9 mouse cellular contexts compared by ENCODE assay signal in the genomic region with DNA sequence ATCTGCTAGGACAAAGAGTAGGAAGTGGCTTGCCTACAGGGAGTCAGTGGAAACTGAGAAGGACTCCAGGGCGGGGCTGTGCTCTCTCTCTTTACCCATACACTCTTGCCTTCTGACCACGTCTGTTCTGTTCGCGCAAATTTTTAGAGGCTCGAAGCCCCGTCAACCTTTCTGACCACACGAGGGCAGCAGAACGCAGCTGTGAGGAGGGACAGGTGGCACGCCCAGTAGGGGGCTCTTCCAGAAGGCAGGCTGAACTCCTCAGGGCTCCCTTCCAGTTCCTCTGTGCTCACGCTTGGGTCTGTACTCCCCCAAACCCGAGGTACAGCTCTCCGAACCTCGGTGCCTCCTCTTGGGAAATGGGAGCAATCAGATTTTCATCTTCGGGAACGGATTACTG.
DNase-seq lines count a peak whose midpoint lies in the region; ATAC-seq and TF ChIP-seq lines count a peak whose summit lies in the region.
"Had no signal": no experiment of that assay in that cellular context is flagged by ENCODE, and none has a peak within 500 bp of the region (broad histone marks: within the 10 kb centered on the region; RNA-seq: fewer than 3 reads in every experiment).

No protein-coding gene starts in this region.

- no peak for ATAC-seq in heart, postnatal 0 days (ENCODE audit: insufficient read depth, low read depth)
- ATAC-seq in lung, embryonic 14.5 days (ENCODE audit: insufficient read depth) = peak; percentile 21; the same call in 1 of the 2 replicates

- no peak for TF ChIP-seq EP300 in heart, postnatal 0 days (IDR thresholded peaks at IDR 0.05; ENCODE audit: low read depth)

- WGBS in heart, postnatal 0 days = 3% methylated on average over 15 of the region's 15 CpGs
- WGBS in lung, embryonic 14.5 days = 5% methylated on average over 15 of the region's 15 CpGs

- no peak overlapping the region for H3K4me2 ChIP-seq in heart, postnatal 0 days (ENCODE audit: low read depth, low read length)
- H3K4me2 ChIP-seq in lung, embryonic 14.5 days = no peak overlapping the region

- no peak overlapping the region for H3K4me3 ChIP-seq in heart, postnatal 0 days (ENCODE audit: low read depth, low read length)
- no peak overlapping the region for H3K4me3 ChIP-seq in lung, embryonic 14.5 days (ENCODE audit: low read depth, low read length)

- H3K36me3 ChIP-seq in heart, postnatal 0 days (replicated peaks; ENCODE audit: control insufficient read depth, insufficient read depth, low read length) = no peaks in the 10 kb centered on the region
- H3K36me3 ChIP-seq in lung, embryonic 14.5 days (ENCODE audit: insufficient read depth) = no peaks in the 10 kb centered on the region
- H3K36me3 ChIP-seq: embryonic facial prominence, embryonic 12.5 days had no signal

- H3K27me3 ChIP-seq in heart, postnatal 0 days (ENCODE audit: control insufficient read depth, insufficient read depth, low read length) = peaks cover 100% of the 10 kb centered on the region
- H3K27me3 ChIP-seq in lung, embryonic 14.5 days (ENCODE audit: insufficient read depth, low read length) = peaks cover 57% of the 10 kb centered on the region

- peak; percentile 99 for TF ChIP-seq CTCF in heart, postnatal 0 days (IDR thresholded peaks at IDR 0.05; ENCODE audit: low read depth)
- peak; percentile 99 for TF ChIP-seq CTCF in lung, embryonic 14.5 days (IDR thresholded peaks at IDR 0.05; ENCODE audit: low read depth)

- H3K4me1 ChIP-seq in heart, postnatal 0 days (ENCODE audit: control insufficient read depth, insufficient read depth) = peaks cover 3% of the 10 kb centered on the region
- H3K4me1 ChIP-seq in lung, embryonic 14.5 days (ENCODE audit: insufficient read depth) = no peaks in the 10 kb centered on the region

- no peak overlapping the region for H3K27ac ChIP-seq in heart, postnatal 0 days (ENCODE audit: low read depth)
- H3K27ac ChIP-seq in lung, embryonic 14.5 days (ENCODE audit: low read depth) = no peak overlapping the region
- H3K27ac ChIP-seq: embryonic facial prominence, embryonic 12.5 days had no signal

- no peak overlapping the region for H3K9ac ChIP-seq in heart, postnatal 0 days (replicated peaks; ENCODE audit: low read depth, low read length)
- H3K9ac ChIP-seq in lung, embryonic 14.5 days = no peak overlapping the region
- H3K9ac ChIP-seq: embryonic facial prominence, embryonic 12.5 days had no signal

- DNase-seq in A20 (ENCODE audit: low read depth, low spot score) = peak; percentile 76
- DNase-seq in adrenal gland, postnatal 10 days = peak; percentile 84
- peak; percentile 88 for DNase-seq in embryo, embryonic 9.5 days (ENCODE audit: extremely low spot score)
- DNase-seq in heart, postnatal 0 days (ENCODE audit: low spot score) = peak; percentile 67
- DNase-seq in layer of hippocampus, adult 18-20 months (ENCODE audit: low spot score in 2 of 2) = peak; percentile 72 to 88
- DNase-seq in lung, embryonic 14.5 days = peak; percentile 94
- DNase-seq in ovary, postnatal 36 days (ENCODE audit: low spot score) = peak; percentile 78
- DNase-seq in thymus, postnatal 10 days (ENCODE audit: low spot score in 2 of 2) = peak; percentile 45 to 86

- H3K9me3 ChIP-seq in heart, postnatal 0 days (replicated peaks; ENCODE audit: control insufficient read depth, low read length) = no peaks in the 10 kb centered on the region
- no peaks in the 10 kb centered on the region for H3K9me3 ChIP-seq in lung, embryonic 14.5 days (ENCODE audit: low read depth, low read length)
- H3K9me3 ChIP-seq: embryonic facial prominence, embryonic 12.5 days had no signal
